Mouse (Mus musculus): Measurements from ENCODE around the gene Cts8.

Cts8 gene

DNA sequence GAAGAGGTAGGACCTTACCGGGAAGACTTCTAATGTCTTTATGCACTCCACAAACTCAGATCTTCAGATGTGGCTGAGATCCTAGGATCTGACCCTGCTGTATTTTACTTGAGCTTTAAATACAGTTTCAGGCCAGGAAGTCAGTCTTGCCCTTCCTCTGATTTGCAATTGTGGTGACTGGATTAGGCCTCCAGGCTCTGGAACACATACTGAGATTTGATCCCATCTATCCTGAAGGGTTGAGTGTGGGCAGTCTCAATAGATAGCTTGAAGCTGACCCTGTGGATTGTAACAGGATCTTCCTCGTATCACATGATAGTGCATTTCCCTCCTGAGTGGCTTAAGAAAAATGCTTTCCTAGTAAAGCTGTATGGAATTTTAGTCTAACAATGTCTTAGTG, at the start of gene Cts8:
Gene Cts8 (minus strand): TSS at position 101 of the 400 bp plus-strand sequence.
- DNase-seq, result no peak

DNA sequence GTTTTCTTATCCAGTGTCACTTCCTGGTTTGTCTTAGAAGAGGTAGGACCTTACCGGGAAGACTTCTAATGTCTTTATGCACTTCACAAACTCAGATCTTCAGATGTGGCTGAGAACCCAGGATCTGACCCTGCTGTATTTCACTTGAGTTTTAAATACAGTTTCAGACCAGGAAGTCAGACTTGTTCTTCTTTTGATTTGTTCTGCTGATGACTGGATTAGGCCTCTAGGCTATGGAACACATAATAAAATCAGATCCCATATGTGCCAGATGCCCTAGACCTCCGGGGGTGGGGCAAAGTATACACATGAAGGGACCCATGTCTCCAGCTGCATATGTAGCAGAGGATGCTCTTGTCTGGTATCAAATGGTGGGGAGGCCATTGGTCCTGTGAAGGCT, 33.6 kb upstream of the Cts8 start, which contains the start of gene Gm49398:
Gene Gm49398 (minus strand): TSS at position 101 of the 400 bp plus-strand sequence.
- DNase-seq, result no peak

DNA sequence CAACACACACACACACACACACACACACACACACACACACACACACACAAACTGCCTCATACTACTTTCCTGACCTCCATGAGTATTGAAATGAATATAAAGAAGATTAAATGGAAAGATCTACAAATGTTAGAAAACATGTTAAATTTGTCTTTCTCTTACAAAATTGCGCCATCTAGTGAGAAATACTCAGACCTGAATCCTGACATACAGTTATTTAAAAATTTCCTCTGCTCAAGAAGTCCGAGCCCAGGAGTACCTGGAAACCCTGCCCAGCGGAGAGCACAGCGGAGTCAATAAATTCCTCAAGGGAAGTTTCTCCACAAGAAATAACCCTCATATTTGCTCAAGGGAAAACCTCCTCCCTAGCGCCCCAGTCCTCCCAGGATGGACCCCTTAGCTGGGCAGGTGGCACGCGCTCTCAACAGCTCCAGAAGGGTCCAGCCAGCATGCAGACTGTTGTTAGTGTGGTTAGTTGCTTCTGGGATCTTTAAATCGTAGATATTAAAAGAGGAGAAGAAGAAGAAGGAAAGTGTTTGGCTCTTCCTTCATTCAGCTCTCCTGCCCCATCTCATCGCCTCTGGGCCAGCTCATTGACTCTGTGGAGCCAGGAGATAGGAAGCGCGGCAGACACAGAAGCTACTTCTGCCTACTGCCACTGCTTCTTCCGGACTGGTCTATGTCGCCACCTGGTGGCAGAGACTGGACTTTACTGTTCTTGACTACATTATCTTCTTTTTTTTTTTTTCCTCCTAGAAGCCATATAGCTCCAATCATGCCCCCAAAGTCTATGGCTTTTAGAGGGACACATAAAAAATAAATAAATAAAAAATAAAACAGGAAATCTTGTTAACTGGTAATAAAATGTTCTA, 13.8 kb downstream of the Cts8 start:
- peak; percentile 33 to 43 for DNase-seq

DNA sequence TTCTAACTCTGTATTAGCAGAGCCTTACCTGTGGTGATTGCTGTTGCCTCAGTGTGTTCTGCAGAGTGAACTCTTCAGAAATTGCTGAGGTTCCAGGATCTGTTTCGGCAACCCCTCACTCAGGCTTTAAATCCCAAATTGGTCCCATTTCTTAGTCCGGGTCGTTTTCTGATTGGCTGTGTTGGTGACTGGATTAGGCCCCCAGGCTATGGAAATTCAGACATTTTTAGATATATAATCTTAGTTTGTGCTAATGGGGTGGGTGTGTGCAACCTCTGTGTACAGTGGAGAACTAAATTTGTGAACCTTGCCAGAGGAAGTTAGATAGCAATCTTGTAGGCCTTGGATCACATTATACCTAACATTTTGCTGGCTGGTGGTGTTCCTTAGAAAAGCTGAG, 51.8 kb downstream of the Cts8 start, which contains the start of gene Cts6:
Gene Cts6 (minus strand): TSS at position 101 of the 400 bp plus-strand sequence.
- no peak for DNase-seq
